In the genomic region with DNA sequence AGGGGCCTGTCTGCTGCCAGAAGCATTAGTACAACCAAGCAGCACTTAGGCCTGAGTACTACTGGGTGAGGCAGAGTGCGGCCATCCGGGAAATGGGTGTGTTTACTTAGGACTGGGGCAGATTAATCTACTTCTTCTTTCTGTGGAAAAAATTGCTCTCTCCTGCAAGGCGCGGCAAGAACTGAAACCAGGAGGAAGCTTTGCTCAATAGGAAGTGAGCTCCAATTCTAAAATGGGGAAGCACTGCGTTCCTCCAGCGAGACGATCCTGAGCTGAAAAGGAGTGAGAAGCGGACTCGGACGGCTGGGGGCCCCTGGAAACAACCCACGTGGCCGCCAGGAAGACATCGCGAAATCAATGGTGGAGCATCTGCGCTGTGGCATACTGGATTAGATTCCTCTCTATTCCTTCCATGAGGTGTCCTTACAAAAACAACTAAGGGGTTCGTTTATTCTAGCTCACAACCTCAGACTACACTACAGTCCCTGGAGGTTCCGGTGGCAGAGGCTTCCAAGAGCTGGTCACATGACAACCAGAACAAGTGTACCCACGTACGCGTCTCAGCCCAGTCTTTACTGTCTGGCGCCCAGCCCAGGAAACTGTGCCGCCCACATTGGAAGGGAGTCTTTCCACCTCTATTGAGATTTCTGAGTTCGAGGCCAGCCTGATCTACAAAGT, we compare ENCODE assay signal across 1 mouse cellular context.
A peak's percentile ranks its signal among the peaks of the same experiment; 100 is the strongest.
TF ChIP-seq lines count a peak whose summit lies in the region.

No protein-coding gene starts in this region.

TF ChIP-seq in MEL, 35 proteins besides CTCF, POLR2A, EP300 and RAD21 (continued from another document):
- peak; percentile 5; the same call in 1 of the 2 replicates for TF ChIP-seq SMC3 (IDR thresholded peaks at IDR 0.05; ENCODE audit: low read depth, low read length)
- TF ChIP-seq MEF2A (IDR thresholded peaks at IDR 0.05; ENCODE audit: extremely low read depth, insufficient replicate concordance, low read depth, low read length, poor library complexity, severe bottlenecking), result no peak
- no peak for TF ChIP-seq NRF1 (IDR thresholded peaks at IDR 0.05; ENCODE audit: insufficient read depth, low read depth, low read length, poor library complexity, severe bottlenecking)
- TF ChIP-seq SIN3A (IDR thresholded peaks at IDR 0.05; ENCODE audit: low read length), result peak; percentile 78
- TF ChIP-seq MXI1 (IDR thresholded peaks at IDR 0.05; ENCODE audit: low read depth, low read length), result peak; percentile 86
- no peak for TF ChIP-seq TAL1 (IDR thresholded peaks at IDR 0.05; ENCODE audit: low read length)
- no peak for TF ChIP-seq ZC3H11A (IDR thresholded peaks at IDR 0.05; ENCODE audit: low read depth, low read length)
- TF ChIP-seq GABPA (IDR thresholded peaks at IDR 0.05; ENCODE audit: low read depth, low read length), result no peak
- peak; percentile 18; the same call in 1 of the 2 replicates for TF ChIP-seq HCFC1 (IDR thresholded peaks at IDR 0.05; ENCODE audit: low read depth, low read length)
- TF ChIP-seq ETS1 (IDR thresholded peaks at IDR 0.05; ENCODE audit: low read depth, low read length), result peak; percentile 69
- no peak for TF ChIP-seq E2F4 (IDR thresholded peaks at IDR 0.05; ENCODE audit: borderline replicate concordance, low read depth, low read length)
- TF ChIP-seq MAFK (IDR thresholded peaks at IDR 0.05; ENCODE audit: borderline replicate concordance, low read depth, low read length), result no peak
- TF ChIP-seq ZNF384 (IDR thresholded peaks at IDR 0.05; ENCODE audit: low read depth, low read length), result peak; percentile 53; the same call in 1 of the 2 replicates
- TF ChIP-seq RCOR1 (IDR thresholded peaks at IDR 0.05; ENCODE audit: low read depth, low read length), result peak; percentile 76
- no peak for TF ChIP-seq JUND (IDR thresholded peaks at IDR 0.05; ENCODE audit: low read depth, low read length)
- TF ChIP-seq TCF12 (IDR thresholded peaks at IDR 0.05; ENCODE audit: low read depth, low read length), result no peak
- no peak; the same call in 1 of the 2 replicates for TF ChIP-seq KAT2A (conservative IDR thresholded peaks at IDR 0.05; ENCODE audit: low read depth, low read length)
- peak; percentile 92 for TF ChIP-seq USF1 (IDR thresholded peaks at IDR 0.05; ENCODE audit: low read depth, low read length)
- no peak for TF ChIP-seq CHD1 (IDR thresholded peaks at IDR 0.05; ENCODE audit: low read depth, low read length)
- peak; percentile 55; the same call in 1 of the 2 replicates for TF ChIP-seq NELFE (IDR thresholded peaks at IDR 0.05; ENCODE audit: low read depth, low read length)
- TF ChIP-seq UBTF (IDR thresholded peaks at IDR 0.05; ENCODE audit: borderline replicate concordance, insufficient read depth, low read depth, low read length), result 0 out of 2 replicates have a peak, but pooled peaks have one; percentile 34
- TF ChIP-seq ZMIZ1 (IDR thresholded peaks at IDR 0.05; ENCODE audit: low read depth, low read length), result no peak
- TF ChIP-seq GATA1 (IDR thresholded peaks at IDR 0.05; ENCODE audit: low read depth, low read length), result peak; percentile 45; the same call in 1 of the 2 replicates
- TF ChIP-seq MYC (IDR thresholded peaks at IDR 0.05; ENCODE audit: low read depth, low read length), result peak; percentile 95
- no peak for TF ChIP-seq MAZ (IDR thresholded peaks at IDR 0.05; ENCODE audit: low read depth, low read length)
- no peak for TF ChIP-seq BHLHE40 (IDR thresholded peaks at IDR 0.05; ENCODE audit: borderline replicate concordance, low read depth, low read length)
